Mouse (Mus musculus) bone marrow macrophage, adult 2 months (primary cell): ENCODE results near the gene Aldh1a7.

Experiments used
- CTCF ChIP-seq: IDR thresholded peaks from 2 replicates; pipeline ENCODE4 v1.5.1; 2012; ENCODE audit warnings: low read depth, mild to moderate bottlenecking, low read length, moderate library complexity
- POLR2A ChIP-seq: IDR thresholded peaks from 2 replicates; pipeline ENCODE4 v1.6.1; 2012; ENCODE audit warnings: mild to moderate bottlenecking, low read depth, low read length, borderline replicate concordance

GRCm38 (mm10) chr19:20653082-20653676 lies 74.2 kb downstream of the Aldh1a7 start:
- TF ChIP-seq POLR2A, result no peak
- TF ChIP-seq CTCF, result no peak
